Mouse (Mus musculus): ENCODE data around the gene Olfr194. TPM values are rescaled to one million over a fixed set of nuclear protein-coding genes. Genes with fewer than 3 reads are reported as not detected.

Gene Olfr194
- not detected for total RNA-seq (2023)

GRCm38 (mm10) chr16:59120969-59121368 is at the start of gene Olfr194:
Gene Olfr194 (minus strand): TSS chr16:59121069.

GRCm38 (mm10) chr16:59170354-59170753 is 49.5 kb upstream of the Olfr194 start, which contains the start of gene Olfr196:
Gene Olfr196 (minus strand): TSS chr16:59170454.

GRCm38 (mm10) chr16:59146746-59147145 is 25.9 kb upstream of the Olfr194 start, which contains the start of gene Olfr195:
Gene Olfr195 (plus strand): TSS chr16:59147046.

GRCm38 (mm10) chr16:59111781-59112180 is 9.1 kb downstream of the Olfr194 start, which contains the start of gene Olfr193:
Gene Olfr193 (minus strand): TSS chr16:59111881.

GRCm38 (mm10) chr16:59089722-59090121 is 31.1 kb downstream of the Olfr194 start, which contains the start of gene Olfr191:
Gene Olfr191 (minus strand): TSS chr16:59089822.

GRCm38 (mm10) chr16:59077905-59078304 is 43.0 kb downstream of the Olfr194 start, which contains the start of gene Olfr190:
Gene Olfr190 (minus strand): TSS chr16:59078005.

Other genes with a start within 250 kb of the Olfr194 start
- not detected for gene Olfr177, start 246.3 kb downstream of the Olfr194 start, total RNA-seq (2023)
- gene Olfr178, start 229.0 kb downstream of the Olfr194 start, total RNA-seq (2023), result not detected
- not detected for gene Olfr181, start 192.3 kb downstream of the Olfr194 start, total RNA-seq (2023)
- gene Olfr180, start 191.7 kb downstream of the Olfr194 start, total RNA-seq (2023), result not detected
- gene Olfr183, start 125.7 kb downstream of the Olfr194 start, total RNA-seq (2023), result not detected
- not detected for gene Olfr186, start 90.8 kb downstream of the Olfr194 start, total RNA-seq (2023)
- gene Olfr187, start 81.3 kb downstream of the Olfr194 start, total RNA-seq (2023), result not detected
- not detected for gene Olfr190, start 43.1 kb downstream of the Olfr194 start, total RNA-seq (2023)
- not detected for gene Olfr191, start 31.2 kb downstream of the Olfr194 start, total RNA-seq (2023)
- gene Olfr193, start 9.2 kb downstream of the Olfr194 start, total RNA-seq (2023), result not detected
- not detected for gene Olfr195, start 26.0 kb upstream of the Olfr194 start, total RNA-seq (2023)
- gene Olfr196, start 49.4 kb upstream of the Olfr194 start, total RNA-seq (2023), result not detected
- gene Olfr198, start 82.5 kb upstream of the Olfr194 start, total RNA-seq (2023), result not detected
- gene Olfr199, start 98.7 kb upstream of the Olfr194 start, total RNA-seq (2023), result not detected
- not detected for gene Olfr201, start 151.6 kb upstream of the Olfr194 start, total RNA-seq (2023)
- not detected for gene Olfr202, start 165.7 kb upstream of the Olfr194 start, total RNA-seq (2023)
- not detected for gene Olfr203, start 177.8 kb upstream of the Olfr194 start, total RNA-seq (2023)
- gene Olfr204, start 197.2 kb upstream of the Olfr194 start, total RNA-seq (2023), result not detected
- not detected for gene Olfr205, start 210.1 kb upstream of the Olfr194 start, total RNA-seq (2023)
- gene Olfr206, start 228.2 kb upstream of the Olfr194 start, total RNA-seq (2023), result not detected
- not detected for gene Olfr209, start 242.9 kb upstream of the Olfr194 start, total RNA-seq (2023)

All from CD8-positive naive resting alpha-beta T cell, adult 57 days (primary cell).